Mouse (Mus musculus) thymus, adult 2 months (tissue): ENCODE data around the gene Cebpe.

Experiments
- CTCF ChIP-seq: fragments of 200-500 bp; IDR thresholded peaks from 2 replicates; pipeline ENCODE4 v1.5.1; 2012; ENCODE audit warnings: mild to moderate bottlenecking, control low read depth, low read length, moderate library complexity, borderline replicate concordance; ENCODE audit not compliant: control insufficient read depth, poor library complexity, insufficient read depth; ENCODE audit errors: extremely low read depth
- POLR2A ChIP-seq: fragments of 200-500 bp; IDR thresholded peaks from 2 replicates; pipeline ENCODE4 v1.6.1; 2012; ENCODE audit warnings: mild to moderate bottlenecking, low read length, control low read depth, moderate library complexity; ENCODE audit not compliant: control insufficient read depth, poor library complexity, insufficient read depth; ENCODE audit errors: extremely low read depth

- no peak for TF ChIP-seq CTCF
- no peak for TF ChIP-seq POLR2A
Observed at GRCm38 (mm10) chr14:54682396-54682795, 29.6 kb downstream of the Cebpe start.
